Mouse (Mus musculus) inflammation-experienced regulatory T-cells, adult 6 months (primary cell): ENCODE measurements around the gene Twf2. TPM values are rescaled to one million over a fixed set of nuclear protein-coding genes. Genes with fewer than 3 reads are reported as not detected.

ENCODE experiments used
- ATAC-seq: one replicate; pipeline ENCODE4 v1.8.0; 2017
- polyA plus RNA-seq, 3 experiments: library from polyadenylated mRNA; unstranded; fragments of 100-300 nt; shearing (Covaris generic); gene quantifications; one replicate each; pipeline ENCODE4 v1.2.1; 2017

Gene Twf2
- polyA plus RNA-seq, 3 experiments from 2014 or later: 126 to 140 (median 135) TPM

DNA sequence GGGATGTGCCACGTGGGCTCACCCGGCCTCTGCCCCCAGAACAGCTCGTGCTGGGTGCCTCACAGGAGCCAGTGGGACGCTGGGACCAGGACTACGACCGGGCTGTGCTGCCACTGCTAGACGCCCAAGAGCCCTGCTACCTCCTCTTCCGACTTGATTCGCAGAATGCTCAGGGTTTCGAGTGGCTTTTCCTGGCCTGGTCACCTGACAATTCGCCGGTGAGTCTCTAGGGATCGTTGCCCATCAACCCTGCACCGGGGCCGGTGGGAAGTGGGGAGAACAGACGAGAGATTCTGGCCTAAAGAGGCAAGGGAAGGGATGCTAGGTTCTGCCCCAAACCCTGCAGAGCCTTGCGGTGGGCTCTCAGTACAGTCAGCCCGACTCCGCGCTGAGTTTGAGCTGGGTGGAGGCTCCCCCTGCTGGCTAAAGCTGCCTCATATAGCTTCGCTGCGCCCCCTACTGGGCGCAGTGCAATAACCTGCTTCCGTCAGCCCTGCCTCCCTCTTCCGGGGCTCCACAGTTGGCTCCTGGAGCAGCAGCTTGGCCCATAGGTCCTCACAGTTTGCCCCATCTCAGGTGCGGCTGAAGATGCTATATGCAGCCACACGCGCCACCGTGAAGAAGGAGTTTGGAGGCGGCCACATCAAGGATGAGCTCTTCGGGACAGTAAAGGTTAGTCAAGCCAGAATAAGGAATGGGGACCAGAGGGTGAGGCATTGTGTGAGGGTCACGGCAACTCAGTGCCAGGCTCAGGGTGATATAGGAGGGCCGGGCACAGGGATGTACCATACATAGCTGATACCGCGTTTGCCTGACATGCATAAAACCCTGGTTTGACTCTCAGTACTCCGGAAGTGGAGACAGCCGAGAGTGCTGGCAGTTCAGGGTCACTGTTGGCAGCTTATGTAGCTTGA lies 9.0 kb downstream of the Twf2 start:
- peak; percentile 72 for ATAC-seq

DNA sequence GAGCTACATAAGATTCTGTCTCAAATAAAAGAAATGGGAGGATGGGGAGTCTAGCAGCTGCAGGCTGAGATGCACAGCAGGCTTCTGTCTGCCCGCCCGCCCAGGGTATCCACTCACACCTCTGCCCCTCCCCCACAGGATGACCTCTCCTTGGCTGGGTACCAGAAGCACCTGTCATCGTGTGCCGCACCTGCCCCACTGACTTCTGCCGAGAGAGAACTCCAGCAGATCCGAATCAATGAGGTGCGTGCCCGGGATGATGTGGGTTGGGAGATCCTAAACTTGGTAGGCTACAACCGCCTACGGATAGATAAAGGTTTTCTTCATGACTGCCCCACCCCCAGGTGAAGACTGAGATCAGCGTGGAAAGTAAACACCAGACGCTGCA lies 9.7 kb downstream of the Twf2 start:
- no peak for ATAC-seq

GRCm38 (mm10) chr9:106215341-106216125 lies 12.6 kb downstream of the Twf2 start:
- ATAC-seq: no peak

GRCm38 (mm10) chr9:106216971-106217370 lies 14.1 kb downstream of the Twf2 start:
- ATAC-seq: no peak

GRCm38 (mm10) chr9:106220894-106221523 lies 18.1 kb downstream of the Twf2 start:
- ATAC-seq: no peak

GRCm38 (mm10) chr9:106222261-106222851 lies 19.4 kb downstream of the Twf2 start, which contains the start of gene Tlr9:
Gene Tlr9, plus strand, starts transcription at chr9:106222598.
- ATAC-seq: no peak

GRCm38 (mm10) chr9:106222994-106223393 lies 20.1 kb downstream of the Twf2 start:
- ATAC-seq: no peak

- ATAC-seq: no peak
Observed at GRCm38 (mm10) chr9:106225469-106226150, 22.7 kb downstream of the Twf2 start.

DNA sequence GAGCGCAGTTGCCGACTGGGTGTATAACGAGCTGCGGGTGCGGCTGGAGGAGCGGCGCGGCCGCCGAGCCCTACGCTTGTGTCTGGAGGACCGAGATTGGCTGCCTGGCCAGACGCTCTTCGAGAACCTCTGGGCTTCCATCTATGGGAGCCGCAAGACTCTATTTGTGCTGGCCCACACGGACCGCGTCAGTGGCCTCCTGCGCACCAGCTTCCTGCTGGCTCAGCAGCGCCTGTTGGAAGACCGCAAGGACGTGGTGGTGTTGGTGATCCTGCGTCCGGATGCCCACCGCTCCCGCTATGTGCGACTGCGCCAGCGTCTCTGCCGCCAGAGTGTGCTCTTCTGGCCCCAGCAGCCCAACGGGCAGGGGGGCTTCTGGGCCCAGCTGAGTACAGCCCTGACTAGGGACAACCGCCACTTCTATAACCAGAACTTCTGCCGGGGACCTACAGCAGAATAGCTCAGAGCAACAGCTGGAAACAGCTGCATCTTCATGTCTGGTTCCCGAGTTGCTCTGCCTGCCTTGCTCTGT lies 23.3 kb downstream of the Twf2 start:
- no peak for ATAC-seq

- no peak for ATAC-seq
Observed at GRCm38 (mm10) chr9:106227790-106228429, 25.0 kb downstream of the Twf2 start.

DNA sequence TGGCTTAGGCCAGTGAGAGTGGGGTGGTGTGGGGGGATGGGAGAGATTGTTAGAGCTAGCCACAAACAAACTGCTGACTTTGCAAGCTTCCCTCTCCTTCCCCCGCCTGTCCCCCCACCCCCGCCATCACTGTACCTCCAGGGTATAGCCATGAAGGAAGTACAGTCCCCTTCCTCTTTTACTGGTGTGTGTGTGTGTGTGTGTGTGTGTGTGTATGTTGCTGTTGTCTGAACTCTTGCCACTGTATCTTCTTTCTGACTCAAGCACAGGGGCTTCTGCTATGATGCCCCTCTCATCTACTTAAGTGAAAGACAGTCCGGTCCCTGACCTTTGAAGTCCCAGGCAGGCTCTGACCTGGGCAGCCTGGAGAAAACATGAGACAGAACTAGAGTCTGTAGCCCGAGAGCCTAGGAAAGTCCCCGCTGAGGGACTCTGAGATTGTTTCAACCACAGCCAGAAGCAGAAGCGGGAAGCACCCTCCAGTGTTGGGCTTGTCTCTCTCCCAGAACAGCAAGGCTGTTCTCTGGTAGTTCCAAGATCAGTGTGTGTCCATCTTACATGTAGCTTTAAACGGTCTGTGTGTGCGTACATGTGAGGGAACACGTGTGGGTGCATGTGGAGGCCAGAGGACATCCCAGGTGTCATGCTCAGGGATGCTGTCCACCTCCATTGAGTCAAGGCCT lies 27.3 kb downstream of the Twf2 start:
- no peak for ATAC-seq

GRCm38 (mm10) chr9:106230734-106231106 lies 27.8 kb downstream of the Twf2 start:
- ATAC-seq: no peak

GRCm38 (mm10) chr9:106231220-106231619 lies 28.3 kb downstream of the Twf2 start:
- ATAC-seq: no peak

- no peak for ATAC-seq
Observed at GRCm38 (mm10) chr9:106231816-106232215, 28.9 kb downstream of the Twf2 start.

GRCm38 (mm10) chr9:106232956-106233355 lies 30.0 kb downstream of the Twf2 start:
- no peak for ATAC-seq

DNA sequence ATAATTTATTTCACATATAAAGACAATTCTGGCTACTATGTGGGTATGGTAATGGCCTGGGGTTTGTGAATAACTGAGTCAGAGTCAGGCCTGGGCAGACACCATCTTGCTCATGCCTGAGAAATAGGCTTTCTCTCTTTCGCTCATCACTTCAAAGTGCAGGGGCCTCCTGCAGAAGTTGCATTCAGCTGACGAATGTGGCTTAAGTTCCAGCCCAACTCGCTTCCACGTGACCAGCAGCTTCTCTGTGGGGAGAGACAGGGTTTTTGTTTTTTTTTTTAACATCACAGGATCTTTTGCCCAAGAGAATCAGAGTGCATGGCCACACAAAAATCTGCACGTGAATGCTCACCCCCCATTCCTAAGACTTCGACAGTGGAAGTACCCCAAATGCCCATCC lies 31.0 kb downstream of the Twf2 start:
- ATAC-seq: no peak

DNA sequence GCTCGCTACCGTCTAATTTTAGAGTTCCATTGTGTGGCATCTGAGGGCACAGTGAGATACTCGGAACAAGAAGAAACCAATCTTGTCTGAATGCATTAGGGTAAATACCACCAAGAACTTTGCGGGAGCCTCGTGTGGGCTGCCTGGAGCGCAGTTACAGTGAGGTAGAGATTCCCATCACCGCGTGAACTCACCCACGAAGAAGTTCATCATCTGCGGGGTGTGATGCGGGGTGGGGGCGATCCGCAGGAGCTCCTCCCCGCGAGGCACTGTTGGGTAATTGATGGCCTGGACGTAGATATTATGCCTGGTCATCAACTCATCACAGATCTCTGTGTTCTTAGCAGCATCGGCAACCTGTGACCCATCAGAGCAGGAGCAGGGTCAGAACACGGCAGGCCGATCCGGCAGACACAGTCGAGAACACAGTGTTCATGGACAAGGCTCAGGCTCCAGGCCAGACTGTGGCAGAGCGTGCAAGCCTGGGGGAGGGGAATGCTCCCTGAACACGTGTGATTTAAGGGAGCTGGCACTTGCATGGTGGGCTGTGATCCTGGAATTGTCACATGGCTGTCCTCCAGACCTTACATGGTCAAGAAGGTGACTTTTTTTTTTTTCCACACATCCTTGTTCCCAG lies 32.4 kb downstream of the Twf2 start:
- no peak for ATAC-seq

- no peak for ATAC-seq
Observed at GRCm38 (mm10) chr9:106236156-106236817, 33.4 kb downstream of the Twf2 start.

GRCm38 (mm10) chr9:106236818-106237211 lies 33.9 kb downstream of the Twf2 start:
- ATAC-seq: no peak

- ATAC-seq: no peak
Observed at GRCm38 (mm10) chr9:106237401-106237800, 34.5 kb downstream of the Twf2 start.
